Mouse (Mus musculus) E14TG2a.4 (cell line): Measurements from ENCODE around the gene Brpf3.

Experiments used
- CTCF ChIP-seq: conservative IDR thresholded peaks from 2 replicates; pipeline ENCODE4 v1.5.1; 2014; ENCODE audit warnings: low read length
- NANOG ChIP-seq: IDR thresholded peaks from 2 replicates; pipeline ENCODE4 v1.6.1; 2014; ENCODE audit warnings: borderline replicate concordance, low read length, mixed read lengths

- TF ChIP-seq CTCF: peak; percentile 81
- no peak for TF ChIP-seq NANOG
Observed at GRCm38 (mm10) chr17:28855166-28855885, 54.4 kb downstream of the Brpf3 start.
